Mouse (Mus musculus): ENCODE measurements around the gene Gtf2ird1.
"Not testable (repeated sequence)": the region's sequence is repeated elsewhere in the genome, so short reads cannot be mapped to it uniquely, and the experiment has no call there.

The Gtf2ird1 gene

DNA sequence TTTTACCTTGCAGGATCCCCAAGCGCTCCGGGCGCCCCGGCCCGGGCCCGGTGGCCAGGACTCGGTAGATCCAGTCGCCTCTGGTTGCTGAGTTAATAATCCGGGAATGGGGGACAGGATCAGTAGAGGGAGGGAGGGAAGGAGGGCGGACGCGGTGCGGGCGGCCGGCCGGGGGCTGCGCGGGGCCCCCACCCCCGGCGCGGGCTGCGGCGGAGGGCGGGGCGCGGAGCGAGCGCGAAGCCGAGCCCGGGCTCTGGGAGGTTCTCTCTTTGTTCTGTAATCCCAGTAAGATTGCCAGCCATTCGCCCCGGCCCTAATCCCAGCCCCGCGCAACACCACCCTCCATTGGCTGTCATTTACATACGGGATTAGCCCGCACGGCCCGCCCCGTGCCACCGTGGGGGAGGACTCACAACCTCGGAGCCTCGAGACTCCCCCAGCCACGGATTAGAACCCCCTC lies at the start of gene Gtf2ird1:
Gene Gtf2ird1 (minus strand): TSS at position 214 of the 460 bp plus-strand sequence.
- DNase-seq (ENCODE audit: low spot score) = peak; percentile 80

DNA sequence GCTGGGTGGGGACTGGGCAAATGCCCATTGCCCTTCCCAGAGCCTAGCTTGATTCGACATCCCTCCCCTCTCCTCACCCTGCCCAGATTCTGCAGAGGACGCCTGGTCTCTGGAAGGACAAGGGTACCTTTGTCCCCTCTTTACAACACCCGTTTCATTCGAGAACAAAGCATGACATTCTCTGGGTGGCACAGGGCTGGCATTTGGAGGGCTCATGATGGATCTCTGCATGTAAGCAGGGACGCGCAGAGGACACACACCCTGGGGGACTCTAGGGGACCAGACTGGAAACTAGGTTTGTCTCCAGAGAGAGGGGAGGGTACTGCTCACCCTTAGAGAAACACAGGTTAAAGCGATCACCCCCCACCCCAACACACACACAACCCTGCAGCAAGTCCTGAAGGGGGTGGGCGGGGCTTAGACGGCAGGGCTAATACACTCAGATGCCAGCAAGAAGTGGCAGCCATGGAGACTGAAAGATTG lies 49.3 kb upstream of the Gtf2ird1 start:
- no peak for DNase-seq (ENCODE audit: low spot score)

DNA sequence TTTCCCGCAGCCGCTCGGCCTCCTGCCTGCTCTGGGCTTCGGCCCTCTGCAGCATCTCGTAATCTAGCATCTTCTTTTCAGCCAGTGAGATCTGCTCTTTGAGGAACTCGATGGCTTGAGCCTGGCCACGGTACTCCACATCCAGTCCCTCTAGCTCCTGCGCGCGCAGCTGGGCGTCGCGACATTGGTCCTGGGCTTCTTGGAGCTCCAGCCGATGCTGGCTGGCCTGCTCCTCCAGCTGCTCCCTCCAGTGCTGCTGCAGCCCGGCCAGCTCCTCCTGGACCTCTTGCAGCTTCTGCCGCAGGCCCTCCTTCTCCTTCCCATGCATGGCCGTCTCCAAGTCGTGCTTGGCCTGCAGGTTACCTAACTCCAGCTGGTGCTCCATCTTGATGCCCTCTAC lies 46.1 kb upstream of the Gtf2ird1 start:
- no peak for DNase-seq (ENCODE audit: low spot score)

DNA sequence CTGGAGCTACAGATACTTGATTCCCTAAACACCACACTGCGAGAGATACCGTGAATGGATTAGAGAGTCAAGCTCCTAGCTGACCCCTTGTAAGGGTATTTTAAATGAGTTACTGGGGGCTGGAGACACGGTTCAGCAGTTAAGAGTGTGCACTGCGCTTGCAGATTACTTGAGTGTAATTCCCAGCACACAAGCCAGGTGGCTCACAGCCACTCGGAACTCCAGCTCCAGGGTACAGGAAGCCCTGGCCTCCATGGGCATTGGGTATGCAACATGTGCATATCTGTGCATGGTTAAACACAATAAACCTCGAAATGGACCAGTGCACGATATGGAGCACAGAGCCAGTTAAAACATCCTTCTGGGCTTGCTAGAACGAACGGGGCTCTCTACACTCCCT lies 44.9 kb upstream of the Gtf2ird1 start:
- no peak for DNase-seq (ENCODE audit: low spot score)

DNA sequence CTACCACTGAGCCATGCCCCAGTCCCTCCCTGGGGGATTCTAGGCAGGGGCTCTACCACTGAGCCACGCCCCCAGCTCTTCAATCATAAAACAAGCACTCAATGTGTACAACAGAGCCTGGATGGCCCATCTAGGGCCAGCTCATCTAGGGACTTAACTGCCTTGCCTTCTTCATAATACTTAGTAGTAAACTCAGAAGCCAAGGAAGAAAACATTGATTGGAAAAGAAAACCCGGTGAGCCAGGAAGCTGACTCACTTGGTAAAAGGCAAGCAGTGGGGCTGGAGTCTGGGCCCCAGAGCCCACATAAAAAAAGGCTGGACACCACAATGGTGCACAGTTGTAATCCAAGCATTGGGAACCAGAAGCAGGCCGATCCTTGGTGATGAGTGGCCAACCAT lies 44.2 kb upstream of the Gtf2ird1 start:
- DNase-seq (ENCODE audit: low spot score) = no peak

DNA sequence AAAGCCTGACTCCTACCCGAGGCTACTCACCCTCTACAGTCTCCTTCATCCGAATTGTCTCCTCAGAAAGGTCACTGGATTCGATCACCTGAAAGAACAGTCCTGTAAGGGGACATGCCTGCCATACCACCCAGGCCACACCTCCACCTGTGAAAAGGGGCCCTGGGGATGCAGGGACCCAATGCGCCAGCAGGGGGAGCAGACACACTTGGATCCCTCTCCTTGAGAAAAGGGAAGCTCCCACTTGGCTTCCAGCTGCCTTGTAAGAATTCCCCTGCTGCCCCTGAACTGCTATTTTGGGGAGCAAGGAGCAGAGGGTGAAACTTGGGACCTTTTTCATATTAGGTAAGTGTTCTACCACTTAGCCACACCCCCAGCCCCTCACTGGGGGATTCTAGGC lies 43.5 kb upstream of the Gtf2ird1 start:
- peak; percentile 66 for DNase-seq (ENCODE audit: low spot score)

DNA sequence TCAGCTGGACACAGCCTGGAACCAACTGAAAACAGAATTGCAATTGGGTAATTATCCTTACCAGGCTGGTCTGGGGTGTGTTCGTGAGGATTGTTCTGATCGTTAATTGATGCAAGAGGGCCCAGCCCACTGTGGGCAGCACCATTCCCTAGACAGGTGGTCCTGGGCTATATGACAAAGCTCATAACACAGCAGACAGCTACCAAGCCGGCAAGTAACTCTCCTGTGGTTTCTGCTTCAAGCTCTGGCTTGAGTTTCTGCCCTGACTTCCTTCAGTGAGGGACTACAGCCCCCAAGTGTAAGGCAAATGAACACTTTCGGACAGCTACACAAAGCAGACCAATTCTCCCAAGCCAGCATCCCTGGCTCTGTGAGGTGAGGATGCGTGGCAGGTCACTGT lies 40.5 kb upstream of the Gtf2ird1 start:
- DNase-seq (ENCODE audit: low spot score) = no peak

DNA sequence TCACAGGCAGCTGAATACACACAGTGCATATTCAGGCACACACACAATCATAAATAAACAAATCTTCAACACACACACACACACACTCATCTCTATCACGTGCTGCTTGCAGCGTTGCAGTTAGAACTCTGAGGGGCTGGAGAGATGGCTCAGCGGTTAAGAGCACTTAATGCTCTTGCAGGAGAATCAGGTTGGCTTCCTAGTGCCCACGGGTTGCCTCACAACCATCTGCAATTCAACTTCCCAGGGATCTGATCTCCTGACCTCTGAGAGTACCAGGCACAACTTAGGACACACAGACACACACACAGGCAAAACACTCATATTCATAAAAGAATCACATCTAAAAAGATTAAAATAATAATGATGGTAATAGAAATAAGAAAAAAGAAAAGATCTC lies 39.3 kb upstream of the Gtf2ird1 start:
- no peak for DNase-seq (ENCODE audit: low spot score)

DNA sequence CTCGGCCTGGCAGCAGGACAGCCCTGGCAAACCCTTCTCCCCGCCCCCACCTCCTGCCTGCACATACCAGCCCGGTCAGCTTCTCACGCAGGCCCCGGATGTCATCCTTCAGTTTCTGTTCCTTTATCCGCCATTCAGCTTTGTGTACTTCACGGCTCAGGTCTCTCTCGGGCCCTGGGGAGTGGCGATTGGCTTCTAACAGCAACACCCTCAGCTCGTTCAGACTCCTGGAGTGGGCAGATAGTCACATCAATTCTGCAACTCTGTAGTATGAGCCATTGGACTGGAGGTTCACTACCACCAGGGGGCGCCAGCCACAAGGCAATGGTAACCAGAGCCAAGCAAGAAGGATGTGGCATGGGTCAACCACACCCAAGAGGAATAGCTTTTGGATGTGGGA lies 37.6 kb upstream of the Gtf2ird1 start:
- DNase-seq (ENCODE audit: low spot score) = peak; percentile 89

DNA sequence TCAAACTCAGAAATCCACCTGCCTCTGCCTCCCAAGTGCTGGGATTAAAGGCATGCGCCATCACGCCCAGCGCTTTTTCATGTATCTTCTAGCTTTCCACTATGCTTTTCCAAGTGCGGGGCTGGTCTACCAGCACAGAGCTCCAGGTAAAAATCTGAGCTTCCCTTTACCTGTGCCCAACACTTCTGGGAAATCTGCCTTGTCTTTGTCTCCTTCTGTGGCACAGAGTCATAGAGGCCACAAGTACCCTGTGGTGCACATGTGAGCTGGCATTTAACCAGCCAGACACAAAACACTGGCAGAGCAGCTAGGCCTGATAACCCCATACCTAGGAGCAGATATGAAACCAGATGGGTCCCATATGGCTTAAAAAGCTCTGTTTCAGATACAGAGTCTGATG lies 36.4 kb upstream of the Gtf2ird1 start:
- DNase-seq (ENCODE audit: low spot score) = no peak

DNA sequence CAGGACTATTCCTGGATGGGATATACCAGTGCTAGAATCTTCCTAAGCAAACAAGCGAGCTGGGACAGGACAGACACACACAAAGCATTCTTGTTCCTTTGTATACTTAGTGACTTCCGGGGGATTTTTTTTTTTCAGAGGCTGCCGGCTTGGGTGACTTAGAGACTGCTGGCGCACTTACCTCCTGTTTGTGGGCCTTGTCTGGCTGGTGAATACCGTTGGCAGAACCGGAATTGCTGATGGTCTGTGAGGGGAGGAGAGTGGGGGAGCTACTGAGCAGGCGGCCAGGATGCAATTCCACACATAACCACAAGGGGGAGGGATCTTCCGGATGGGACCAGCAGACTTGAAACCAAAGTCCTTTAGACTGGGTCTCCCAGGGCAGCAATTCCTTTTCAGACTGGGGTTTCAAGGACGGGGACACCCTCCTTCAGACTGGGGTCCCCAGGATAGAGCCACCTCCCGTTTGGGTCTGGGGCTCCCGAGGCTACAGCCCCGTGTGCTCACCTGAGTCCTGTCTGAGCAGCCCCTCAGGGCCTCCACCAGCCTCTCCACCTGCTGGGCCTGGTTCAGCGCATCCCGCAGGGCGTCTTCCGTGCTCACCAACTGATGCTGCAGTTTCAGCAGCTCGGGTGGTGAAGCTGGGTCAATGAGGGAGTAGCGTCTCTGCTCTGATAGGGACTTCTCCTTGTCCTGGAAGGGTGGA lies 35.3 kb upstream of the Gtf2ird1 start:
- DNase-seq (ENCODE audit: low spot score) = peak; percentile 90

DNA sequence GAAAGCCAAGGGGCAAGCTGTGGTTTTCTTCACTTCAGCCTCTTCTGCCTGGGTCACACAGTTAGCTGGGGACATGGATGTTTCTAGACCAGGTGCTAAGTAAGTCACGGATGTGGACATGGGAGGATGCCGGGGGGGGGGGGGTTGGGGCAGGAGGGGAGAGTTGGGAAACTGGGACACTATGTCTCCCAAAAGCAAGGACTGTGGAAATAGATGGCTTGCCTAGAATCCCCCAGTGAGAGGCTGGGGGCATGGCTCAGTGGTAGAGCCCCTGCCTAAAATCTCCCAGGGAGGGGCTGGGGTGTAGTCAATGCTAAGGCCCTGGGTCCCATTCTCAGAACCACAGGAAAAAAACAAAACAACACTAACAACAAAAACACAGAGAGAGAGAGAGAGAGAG lies 34.7 kb upstream of the Gtf2ird1 start:
- no peak for DNase-seq (ENCODE audit: low spot score)

DNA sequence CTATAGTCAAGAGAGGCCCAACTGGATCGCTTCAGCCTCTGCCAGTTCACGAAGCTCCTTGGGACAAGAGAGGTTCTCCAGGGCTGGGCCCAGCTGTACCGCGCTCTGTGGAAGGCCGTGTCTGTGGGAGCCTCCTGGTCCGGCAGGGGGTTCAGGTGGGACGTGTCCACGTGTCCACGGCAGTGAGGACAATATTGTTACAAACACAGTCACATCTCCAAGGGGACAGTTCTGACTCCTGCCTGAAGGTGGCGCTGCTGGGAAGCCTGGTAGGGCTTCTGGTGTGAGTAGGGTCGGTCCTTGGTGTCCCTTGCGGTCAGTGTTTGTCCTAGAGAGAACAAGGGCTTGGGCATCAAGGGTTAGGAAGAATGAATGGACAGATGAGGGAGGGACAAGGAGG lies 33.9 kb upstream of the Gtf2ird1 start:
- DNase-seq (ENCODE audit: low spot score) = no peak

DNA sequence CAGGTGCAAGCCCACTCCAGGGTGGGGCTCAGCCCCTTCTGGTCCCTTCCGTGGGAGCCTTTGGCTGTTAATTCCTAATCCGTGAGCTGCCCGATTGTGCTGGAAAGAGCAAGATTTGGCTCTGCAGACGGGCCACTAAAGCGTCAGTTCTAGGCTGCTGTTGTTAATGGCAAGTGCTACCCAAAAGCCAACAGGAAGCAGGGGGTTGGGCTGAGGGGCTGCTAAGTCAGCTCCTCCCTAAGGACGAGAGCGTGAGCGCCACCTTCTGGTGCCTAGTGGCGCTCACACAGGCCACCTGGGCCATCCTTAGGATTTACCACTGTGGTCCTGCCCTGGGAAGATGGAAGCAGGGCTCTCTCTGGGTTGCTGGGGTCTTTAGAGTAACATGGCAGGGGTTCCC lies 33.1 kb upstream of the Gtf2ird1 start:
- no peak for DNase-seq (ENCODE audit: low spot score)

DNA sequence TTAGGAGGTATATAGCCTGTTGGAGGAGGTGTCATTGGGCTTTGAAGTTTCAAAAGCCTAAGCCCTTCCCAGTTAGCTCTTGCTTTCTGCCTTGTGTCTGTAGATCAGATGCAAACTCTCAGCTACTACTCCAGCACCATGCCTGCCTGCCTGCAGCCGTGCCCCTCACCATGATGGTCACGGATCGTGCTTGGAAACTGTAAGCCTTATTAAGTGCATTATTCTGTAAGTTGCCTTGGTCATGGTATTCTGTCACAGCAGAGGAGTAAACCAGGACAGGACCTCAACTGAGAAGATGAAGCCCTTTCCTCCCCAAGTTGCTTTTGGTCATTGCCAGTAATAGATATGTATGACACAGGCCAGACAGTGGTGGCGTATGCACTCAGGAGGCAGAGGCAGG lies 32.1 kb upstream of the Gtf2ird1 start:
- no peak for DNase-seq (ENCODE audit: low spot score)

DNA sequence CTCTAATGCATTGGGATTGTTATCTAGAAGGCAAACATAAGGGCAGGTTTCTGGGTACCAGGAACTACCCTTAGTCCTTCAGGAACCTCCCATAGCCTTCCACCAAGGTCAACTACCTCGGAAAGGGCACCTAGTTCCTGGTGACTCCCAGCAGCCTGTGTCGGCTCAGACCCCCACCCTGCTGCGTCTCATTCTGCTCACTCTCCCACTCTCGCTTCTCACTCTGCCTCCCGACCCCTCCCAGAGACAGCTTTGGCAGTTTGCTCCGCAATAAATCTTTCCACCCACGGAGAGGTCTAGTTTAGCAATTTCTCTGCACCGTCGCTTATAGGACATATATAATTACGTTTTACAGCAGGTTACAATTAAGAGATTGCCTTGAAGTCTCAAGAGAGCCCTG lies 31.5 kb upstream of the Gtf2ird1 start:
- no peak for DNase-seq (ENCODE audit: low spot score)

DNA sequence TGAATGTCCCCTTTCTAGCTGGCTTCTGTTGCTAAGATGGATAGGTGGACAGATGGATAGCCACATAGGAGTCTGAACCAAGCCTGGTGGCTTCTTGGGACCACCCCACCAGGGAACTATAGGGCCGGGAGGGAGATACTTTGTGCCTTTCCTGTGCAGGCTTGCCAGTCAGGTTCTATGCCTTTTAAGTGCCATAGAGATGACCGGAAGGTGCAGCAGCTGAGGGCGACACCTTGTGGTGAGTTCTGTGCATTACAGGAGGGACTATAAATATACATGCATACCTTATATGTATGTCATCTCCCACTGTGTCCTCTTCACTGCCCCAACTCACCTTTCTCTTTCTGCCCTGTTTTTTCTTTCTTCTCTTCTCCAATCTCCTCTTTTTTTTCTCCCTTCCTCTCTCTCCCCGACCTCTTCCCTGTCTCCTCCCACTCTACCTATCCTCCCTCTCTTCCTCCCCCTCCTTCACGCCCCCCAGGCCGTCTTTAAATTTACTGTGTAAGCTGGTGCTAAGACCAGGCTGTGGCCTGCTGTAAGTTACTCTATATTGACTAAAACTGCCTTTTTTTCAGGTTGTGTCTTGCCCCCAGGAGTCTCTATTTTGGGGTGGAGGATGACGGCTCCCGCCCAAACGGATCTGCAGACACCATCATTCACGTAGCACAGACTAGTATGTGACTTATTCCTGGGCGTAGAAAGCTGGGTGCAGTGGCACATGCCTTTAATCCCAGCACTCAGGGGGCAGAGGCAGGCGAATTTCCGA lies 29.6 kb upstream of the Gtf2ird1 start:
- DNase-seq (ENCODE audit: low spot score) = peak; percentile 80

DNA sequence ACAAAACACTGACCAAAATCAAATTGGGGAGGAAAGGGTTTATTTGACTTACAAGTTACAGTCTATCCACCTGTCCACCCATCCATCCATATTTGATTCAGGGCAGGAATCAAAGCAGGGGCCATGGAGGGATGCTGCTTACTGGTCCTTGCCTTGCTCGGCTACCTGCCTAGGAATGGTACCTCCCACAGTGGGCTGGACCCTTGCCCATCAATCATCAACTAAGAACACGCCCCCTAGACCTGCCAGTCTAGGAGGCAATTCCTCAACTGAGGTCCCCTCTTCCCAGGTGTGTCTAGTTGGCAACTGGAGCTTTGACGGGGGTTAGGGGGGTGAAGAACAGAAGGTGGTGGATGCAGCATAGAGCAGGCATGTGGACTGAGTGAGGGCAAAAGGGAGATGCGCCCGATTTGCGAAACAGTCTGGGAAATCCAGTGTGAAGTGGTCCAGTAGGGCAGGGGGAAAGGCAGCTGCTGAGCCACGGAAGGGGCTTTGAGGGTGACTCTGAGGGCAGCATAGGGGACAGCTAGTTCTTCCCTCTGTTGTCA lies 28.7 kb upstream of the Gtf2ird1 start:
- no peak for DNase-seq (ENCODE audit: low spot score)

DNA sequence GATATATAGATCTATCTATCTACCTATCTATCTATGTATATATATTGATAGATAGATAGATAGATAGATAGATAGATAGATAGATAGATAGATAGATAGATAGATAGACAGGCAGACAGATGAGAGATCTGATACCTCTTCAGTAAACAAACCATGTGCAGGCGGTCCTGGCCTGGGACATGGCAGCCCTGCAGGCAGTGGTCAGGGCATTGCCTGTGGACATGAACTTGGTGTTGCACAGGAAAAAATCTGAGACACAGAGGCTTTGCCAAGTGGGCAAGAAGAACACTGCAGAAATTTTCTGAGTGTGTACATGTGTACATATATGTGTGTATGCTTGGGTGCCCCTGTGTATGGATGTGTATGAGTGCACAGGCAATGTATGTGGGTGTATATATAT lies 26.8 kb upstream of the Gtf2ird1 start:
- no peak for DNase-seq (ENCODE audit: low spot score)

DNA sequence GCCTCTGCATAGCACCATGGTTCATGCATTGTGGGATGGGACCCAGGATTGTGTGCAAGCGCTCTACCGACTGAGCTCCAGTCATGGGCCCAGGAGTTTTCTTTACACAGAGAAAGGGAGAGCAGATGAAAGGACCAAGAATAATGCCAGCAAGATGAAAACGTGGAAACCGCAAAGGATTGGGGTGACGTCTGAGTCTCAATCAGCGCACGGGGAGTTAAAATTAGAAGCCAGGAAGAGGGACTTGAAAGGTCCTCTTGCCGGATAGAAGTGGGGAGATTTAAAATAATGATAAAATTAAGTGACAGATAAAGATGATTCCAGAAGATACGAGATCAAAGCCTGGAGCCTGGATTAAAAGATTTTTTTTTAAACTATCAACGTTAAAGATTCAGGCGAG lies 25.8 kb upstream of the Gtf2ird1 start:
- DNase-seq (ENCODE audit: low spot score) = no peak

DNA sequence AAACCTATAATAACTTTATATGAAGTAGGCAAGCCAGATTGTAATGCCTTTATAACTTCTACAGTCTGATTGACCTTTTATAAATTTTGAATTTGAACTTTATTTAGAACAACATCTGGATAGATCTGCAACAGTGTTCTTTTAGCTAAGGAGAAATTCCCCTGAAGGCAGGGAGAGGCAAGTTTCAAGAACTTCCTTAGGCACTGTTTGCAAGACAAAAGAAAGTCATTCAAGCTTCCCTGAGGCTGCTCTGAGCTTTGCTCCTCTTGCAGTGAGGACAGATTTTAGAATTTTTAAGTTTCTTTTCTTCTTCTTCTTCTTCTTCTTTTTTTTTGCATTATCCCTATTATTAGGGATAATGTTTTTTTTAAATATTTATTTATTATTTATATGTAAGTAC lies 22.4 kb upstream of the Gtf2ird1 start:
- not testable (repeated sequence) for DNase-seq (ENCODE audit: low spot score)

DNA sequence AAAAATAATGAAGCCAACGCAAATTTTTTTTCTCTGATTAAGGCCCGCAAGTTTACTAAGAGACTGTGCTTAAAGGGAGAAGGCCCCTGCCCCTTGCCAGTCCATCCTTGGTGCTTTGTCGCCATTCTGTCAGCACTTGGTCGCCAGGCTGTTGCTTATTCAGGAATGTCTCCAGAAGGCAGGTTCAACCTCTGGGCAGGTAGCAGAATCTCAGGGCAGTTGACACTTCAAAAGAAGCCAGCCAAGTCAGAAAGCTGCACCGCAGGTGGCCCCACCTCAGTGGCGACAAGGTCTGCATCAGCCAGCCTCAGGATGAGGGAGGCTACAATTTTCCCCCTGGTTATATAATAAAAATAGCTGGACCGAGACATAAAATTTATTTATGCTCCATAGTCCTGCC lies 19.2 kb upstream of the Gtf2ird1 start:
- not testable (repeated sequence) for DNase-seq (ENCODE audit: low spot score)

DNA sequence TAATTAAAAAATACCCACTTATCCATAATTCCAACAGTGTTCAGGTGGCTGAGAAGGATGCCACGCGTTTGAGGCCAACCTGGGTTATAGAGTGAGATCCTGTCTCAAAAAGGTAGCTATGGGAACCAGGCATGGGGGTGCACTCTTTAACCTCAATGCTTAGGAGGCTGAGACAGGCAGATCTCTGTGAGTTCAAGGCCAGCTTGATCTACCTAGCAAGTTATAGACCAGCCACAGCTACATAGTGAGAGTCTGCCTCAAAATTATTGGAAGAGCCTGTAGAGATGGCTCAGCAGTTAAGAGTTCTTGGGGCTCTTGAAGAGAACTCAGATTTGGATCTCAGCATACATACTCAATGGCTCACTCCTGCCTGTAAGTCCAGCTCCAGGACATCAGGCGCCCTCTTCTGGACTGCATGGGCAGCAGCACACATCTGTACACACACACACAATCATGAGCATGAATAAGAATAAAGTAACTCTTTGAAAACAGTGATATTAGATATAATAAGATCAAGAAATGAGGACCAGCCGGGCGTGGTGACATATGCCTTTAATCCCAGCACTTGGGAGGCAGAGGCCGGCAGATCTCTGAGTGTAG lies 18.6 kb upstream of the Gtf2ird1 start:
- DNase-seq (ENCODE audit: low spot score) = no peak

Data from urinary bladder, postnatal 14 days (tissue).